Mouse (Mus musculus) granulocyte monocyte progenitor cell, adult 5-6 weeks (primary cell): ENCODE measurements around the gene Pithd1. TPM values are rescaled to one million over a fixed set of nuclear protein-coding genes. Genes with fewer than 3 reads are reported as not detected.
"Not testable (repeated sequence)": the region's sequence is repeated elsewhere in the genome, so short reads cannot be mapped to it uniquely, and the experiment has no call there.

Source experiments
- ATAC-seq: replicated peaks from 2 replicates; pipeline ENCODE4 v1.8.0; 2016; ENCODE audit warnings: mild to moderate bottlenecking, moderate TSS enrichment, inconsistent platforms; ENCODE audit not compliant: poor library complexity, severe bottlenecking
- total RNA-seq, 2 experiments: library from RNA; stranded (forward) in 1 of 2; stranded (reverse) in 1 of 2; fragments of 200-712, 200-1000 nt in 1 of 2; fragments of >200 nt in 1 of 2; fragmentation: Nextera tagmentation in 1 of 2; gene quantifications; 2 replicates each; pipeline ENCODE4 v1.2.3; 2014 to 2017

Gene Pithd1
- total RNA-seq, 2 experiments from 2014 or later: 24.7 to 29.1 TPM

GRCm38 (mm10) chr4:135993941-135994340 lies 6.9 kb upstream of the Pithd1 start:
- ATAC-seq: no peak

DNA sequence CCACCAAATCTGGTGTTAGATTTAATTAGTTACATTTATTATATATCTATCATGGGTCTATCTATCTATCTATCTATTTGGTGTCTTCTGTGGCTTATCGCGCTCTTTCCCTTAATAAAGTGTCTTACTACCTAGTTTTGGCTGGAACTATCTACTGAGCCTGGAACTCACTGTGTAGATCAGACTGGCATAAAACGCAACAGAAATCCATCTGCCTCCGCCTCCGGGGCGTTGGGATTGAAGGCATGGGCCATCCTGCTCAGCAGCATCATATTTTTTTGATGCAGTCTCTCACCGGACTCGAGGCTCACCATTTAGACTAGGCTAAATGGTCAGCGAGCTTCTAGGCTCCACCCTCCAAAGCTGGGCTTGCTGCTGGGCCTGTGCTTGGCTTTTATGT lies 650 bp upstream of the Pithd1 start:
- ATAC-seq: no peak

DNA sequence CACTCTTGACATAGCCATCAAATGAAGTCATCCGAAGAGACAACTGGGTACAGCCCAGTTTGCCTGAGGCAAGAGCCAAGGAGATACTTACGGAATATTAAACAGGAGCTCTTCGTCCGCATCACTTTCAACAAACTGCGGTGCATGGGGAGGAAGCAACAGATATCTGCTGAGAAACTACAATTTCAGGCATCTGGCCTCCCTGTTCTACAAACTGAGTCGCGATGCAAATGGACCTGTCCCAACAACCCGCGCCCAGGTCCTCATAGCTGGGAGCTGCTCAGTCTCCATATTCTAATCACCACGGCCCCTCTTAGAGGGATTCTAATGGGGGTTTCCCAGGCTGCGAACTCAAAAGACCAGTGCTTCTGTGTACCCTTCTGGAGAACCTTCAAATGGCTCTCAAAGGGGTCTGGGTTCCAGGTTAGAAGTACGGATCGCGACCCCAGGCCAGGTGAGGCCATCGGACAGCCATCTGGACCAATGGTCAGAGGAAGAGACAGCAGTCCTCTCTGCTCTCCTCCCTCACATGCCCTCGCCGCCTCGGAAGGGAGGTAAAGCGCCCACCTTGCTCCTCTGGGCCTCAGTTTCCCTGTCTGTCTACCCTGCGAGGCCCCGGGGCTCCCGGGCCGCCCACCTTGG lies 642 bp downstream of the Pithd1 start:
- ATAC-seq: no peak

DNA sequence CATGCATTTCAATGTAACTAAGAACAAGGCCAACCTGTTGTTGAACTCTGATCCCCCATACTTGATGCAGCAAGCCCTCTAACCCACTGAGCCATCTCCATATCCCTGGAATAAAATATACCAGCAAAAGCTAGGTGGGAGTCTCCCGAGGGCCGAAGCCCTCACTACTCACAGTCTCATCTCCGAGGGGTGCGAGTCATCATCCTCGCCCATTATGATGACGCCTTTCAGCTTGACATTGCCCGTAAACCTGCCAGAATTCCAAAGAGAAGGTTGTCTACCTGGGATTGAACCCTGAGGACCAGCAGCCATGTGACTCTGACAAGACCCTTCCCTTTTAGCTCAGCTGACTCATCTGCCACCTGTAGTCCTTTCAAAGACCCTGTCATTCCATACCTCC lies 1.3 kb downstream of the Pithd1 start:
- ATAC-seq: no peak

DNA sequence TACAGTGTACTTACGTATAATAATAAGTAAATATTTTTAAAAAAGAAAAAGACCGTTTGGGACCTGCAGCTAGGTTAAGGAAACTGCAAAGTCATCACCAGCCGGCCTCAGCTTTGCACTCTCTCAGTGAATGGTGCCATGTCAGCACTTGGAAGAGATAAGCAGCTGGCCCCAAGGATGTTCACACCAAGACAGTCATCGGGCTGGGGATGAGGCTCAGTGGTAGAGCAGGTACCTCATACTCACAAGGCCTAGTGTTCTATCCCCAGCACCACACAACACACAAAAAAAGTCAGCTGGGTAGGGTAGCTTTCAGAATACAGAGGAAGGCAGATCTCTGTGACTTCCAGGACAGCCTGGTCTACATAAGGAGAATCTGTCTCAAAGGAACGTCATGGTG lies 1.9 kb downstream of the Pithd1 start:
- no peak for ATAC-seq

DNA sequence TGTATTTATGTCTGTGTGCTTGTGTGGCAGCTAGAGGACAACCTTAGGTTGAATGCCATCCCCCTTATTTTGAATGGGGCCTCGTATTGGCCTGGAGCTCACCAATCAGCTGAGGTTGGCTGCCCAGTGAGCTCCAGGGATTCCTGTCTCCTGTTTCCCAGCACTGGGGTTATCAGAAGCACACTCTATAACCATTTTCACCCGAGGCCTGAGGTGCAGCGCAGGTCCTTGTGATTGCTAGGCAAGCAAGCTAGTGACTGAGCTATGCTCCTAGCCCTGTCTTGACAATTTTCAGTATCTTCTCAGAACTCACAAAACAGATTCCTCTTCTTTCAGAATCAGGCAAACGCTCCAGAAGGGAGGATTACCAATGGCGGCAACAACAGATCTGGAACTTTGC lies 2.5 kb downstream of the Pithd1 start:
- no peak for ATAC-seq

DNA sequence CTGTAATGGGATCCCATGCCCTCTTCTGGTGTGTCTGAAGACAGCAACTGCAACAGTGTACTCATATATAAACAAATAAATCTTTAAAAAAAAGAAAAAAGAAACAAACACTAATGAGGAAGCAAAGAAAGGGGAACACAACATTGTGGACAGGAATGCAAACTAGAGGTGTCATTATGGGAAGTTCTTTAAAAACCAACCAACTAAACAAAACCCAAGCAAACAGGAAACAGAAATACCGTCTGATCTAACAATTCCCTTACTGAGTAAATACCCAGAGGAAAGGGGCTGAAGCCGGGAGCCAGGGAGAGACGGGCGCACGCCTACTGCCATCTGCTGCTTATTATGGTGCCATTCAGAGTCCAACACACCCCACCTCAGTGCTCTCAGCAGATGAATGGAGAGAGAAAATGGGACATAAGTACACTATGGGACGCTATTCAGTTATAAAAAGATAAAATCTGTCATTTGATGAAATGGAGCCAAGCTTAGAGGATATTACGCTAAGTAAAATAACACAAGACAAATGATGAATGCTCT lies 5.5 kb downstream of the Pithd1 start:
- no peak for ATAC-seq

- ATAC-seq: not testable (repeated sequence)
Observed at GRCm38 (mm10) chr4:135980223-135980622, 6.8 kb downstream of the Pithd1 start.

DNA sequence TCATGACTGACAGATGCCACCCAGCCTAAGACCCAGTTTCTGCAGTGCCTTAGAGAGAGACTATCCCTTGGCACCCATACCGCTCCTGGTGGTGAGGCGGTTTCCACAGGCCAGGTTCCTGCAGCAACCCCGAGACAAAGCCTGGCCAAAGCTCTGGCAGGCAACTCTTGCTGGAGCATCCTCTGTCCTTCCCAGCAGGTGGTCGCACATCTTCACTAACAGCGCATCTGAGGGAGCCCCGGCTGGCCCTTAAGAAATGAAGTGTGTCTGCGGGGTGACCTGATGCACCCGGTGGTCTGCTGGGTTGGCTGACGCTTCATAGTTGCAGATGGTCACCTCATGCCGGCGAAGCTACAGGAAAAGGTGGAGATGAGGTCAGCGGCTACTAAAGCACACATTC lies 10.9 kb downstream of the Pithd1 start:
- no peak for ATAC-seq

GRCm38 (mm10) chr4:135972911-135973811 lies 13.9 kb downstream of the Pithd1 start:
- peak; percentile 40 for ATAC-seq

- peak; percentile 68 for ATAC-seq
Observed at GRCm38 (mm10) chr4:135972556-135972906, 14.5 kb downstream of the Pithd1 start, which contains the start of gene Lypla2. Lypla2 (minus strand) TSS chr4:135972626.

- peak; percentile 35 for ATAC-seq
Observed at GRCm38 (mm10) chr4:135971805-135972555, 15.1 kb downstream of the Pithd1 start.

DNA sequence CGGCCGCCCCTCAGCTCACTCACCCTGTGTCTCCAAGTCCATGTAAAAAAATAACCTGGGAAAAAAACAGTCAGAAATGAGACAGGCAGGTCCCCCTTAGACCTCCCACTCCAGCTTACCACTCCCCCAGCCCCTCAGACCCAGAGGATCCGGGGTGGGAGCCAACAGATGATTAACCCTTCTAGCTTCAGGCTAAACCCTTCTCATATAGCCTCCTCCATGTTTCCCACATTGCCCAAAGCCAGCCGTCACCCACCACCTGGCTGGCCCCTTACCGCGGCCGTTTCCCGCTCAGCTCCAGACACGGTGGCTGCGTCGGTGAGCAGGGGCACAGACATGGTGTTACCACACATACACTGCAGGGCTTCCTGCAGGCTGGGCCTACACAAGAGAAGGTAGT lies 16.5 kb downstream of the Pithd1 start:
- no peak for ATAC-seq

DNA sequence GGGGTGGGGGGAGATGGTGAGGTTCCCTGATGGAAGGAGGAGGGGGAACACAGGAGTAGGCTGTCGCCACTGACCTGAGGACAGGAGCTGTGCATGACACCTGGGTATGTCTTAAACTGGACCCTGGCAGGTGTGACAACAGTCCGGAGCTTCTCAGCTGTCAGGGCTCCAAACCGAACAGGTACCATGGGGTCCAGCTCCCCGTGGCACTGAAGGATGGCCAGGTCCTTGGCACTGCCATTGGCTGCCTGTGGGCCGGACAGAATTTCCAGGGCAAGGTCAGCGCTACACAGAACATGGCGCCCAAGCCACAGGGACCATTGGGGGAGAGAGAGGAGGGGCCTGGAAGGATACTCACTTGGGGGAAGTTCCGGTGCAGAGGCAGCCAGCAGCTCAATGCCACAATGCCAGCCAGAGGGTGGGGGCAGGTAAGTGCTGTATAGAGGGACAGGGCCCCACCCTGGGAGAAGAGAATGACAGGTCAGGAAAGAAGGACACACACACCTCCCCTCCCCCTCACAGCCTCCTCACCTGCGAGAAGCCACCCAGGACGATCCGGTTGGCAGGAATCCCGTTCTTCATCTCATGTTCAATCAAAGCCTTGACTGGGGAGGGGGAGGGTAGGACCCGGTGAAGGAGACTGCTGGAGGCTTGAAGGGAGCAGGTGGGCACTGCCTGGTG lies 17.9 kb downstream of the Pithd1 start:
- no peak for ATAC-seq

DNA sequence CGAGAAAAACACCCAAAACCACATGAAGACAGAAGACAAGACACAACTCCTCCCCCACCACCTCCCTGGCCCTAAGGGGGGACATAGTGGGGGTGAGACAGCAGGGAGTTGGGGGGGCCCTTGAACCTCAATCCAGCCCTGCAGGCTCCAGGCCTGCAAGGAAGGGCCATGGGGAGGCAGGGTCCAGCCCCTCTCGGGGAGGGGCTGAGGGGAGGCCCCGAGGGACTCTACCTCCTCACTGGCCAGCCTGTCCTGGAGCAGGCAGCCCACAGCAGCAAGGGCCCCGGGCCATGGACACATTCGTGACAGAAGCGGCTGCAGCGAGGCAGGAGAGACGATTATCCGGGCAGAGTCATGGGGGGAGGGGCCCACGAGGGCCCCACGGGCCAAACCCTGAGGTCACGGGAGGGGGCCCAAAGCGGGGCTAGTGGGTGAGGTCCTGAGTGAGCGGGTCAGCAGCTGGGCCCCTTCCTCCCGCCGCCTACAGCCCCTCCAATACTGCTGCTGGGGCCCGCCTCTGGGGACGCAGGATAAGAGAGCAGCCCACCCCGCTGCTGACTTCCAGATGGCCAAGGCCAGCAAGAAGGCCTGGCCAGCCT lies 18.7 kb downstream of the Pithd1 start:
- no peak for ATAC-seq

DNA sequence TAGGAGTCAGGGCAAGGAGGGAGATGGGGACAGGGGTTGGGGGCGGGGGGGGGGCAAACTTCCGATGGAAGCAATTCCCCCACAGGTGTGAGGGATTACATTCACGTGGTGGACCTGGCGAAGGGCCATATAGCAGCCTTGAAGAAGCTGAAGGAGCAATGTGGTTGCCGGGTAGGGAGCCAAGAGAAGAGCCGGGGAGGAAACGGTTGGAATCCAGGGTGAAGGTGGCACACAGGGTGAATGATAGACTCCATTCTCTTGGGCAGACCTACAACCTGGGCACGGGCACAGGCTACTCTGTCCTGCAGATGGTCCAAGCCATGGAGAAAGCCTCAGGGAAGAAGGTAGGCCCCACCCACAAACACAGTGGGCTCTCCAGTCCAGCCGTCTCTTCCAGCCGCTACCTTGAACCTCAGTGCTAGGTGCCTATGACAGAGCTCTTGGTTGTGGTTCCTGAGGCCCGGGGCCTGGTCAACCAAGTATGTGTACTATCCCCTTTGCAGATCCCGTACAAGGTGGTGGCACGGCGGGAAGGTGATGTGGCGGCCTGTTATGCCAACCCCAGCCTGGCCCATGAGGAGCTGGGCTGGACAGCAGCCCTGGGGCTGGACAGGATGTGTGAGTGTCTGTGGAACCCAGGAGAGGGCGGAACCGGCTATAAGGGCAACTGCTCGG lies 19.8 kb downstream of the Pithd1 start:
- no peak for ATAC-seq

DNA sequence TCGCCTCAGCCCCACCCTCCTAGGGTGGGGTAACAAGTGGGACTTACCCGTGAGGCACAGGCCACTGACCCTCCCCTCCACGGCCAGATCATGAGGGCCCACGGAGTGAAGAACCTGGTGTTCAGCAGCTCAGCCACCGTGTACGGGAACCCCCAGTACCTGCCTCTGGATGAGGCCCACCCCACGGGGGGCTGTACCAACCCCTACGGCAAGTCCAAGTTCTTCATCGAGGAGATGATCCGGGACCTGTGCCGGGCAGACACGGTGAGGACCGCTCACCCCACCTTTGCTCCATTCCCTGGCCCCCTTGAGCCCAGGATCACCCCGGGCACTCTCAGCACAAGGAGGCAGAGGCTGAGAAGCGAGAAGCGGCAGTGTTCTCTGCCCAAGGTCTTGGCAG lies 20.8 kb downstream of the Pithd1 start:
- no peak for ATAC-seq

- no peak for ATAC-seq
Observed at GRCm38 (mm10) chr4:135965113-135965512, 22.0 kb downstream of the Pithd1 start.

DNA sequence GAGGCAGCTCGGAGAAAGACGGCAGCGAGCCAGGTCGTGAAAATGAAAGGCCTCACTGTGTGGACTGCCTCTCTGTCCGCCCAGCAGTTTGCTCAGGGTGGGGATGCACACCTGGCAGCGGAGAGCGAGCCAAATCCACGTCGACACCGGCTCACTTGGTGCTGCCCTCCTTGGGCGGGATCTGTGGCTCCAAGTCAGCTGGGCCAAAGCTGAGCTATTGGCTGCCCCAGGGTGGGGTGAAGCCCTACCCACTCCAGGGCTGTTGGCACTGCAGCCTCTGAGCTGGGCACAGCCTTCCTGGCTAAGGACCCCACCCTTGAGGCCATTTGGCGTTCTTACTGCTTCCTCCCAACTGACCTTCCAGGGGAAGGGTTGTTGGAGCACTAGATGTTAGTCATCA lies 22.6 kb downstream of the Pithd1 start:
- ATAC-seq: peak; percentile 28
